Mouse (Mus musculus): ENCODE results near the gene Cnn2.
"Not testable (repeated sequence)": the region's sequence is repeated elsewhere in the genome, so short reads cannot be mapped to it uniquely, and the experiment has no call there.

Cnn2 gene

DNA sequence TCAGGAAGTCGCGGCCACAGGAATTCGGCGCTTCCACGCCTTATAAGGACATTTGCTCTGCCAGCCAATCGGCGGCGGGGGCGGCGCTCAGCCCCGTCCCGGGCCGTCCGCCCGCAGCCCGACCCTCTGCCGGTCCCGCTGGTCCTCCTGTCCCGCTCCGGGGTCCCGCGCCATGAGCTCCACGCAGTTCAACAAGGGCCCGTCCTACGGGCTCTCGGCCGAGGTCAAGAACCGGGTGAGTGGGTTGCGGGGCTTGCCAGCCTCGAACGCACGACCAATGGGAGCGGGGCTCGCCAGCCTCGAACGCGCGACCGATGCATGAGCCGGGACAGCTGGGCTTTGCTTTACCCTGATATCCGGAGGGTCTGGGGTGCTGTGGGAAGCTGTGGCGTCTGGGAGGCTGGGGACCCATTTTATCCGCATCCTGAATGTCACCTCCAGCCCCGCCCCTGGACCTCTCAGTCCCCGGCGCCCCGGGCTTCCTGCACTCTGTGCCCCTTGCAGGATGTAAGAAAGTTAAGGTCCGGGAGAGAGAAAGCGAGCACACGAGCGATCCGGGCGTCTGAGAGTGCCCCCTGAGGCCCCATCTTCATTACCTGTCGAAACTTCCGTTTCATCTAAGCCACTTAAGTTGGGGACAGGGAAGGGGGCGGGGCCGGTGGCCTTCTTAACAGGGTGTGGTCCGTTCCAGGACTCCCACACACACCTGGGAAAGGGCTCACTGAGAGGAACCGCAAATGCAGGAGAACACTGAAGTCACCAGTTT is at the start of gene Cnn2:
Gene Cnn2, plus strand, starts transcription at position 79 of the 766 bp plus-strand sequence.
- no peak for DNase-seq (ENCODE audit: low spot score in 2 of 2)

GRCm38 (mm10) chr10:79940749-79941148 is 47.6 kb upstream of the Cnn2 start:
- DNase-seq (ENCODE audit: low spot score in 2 of 2), result no peak

DNA sequence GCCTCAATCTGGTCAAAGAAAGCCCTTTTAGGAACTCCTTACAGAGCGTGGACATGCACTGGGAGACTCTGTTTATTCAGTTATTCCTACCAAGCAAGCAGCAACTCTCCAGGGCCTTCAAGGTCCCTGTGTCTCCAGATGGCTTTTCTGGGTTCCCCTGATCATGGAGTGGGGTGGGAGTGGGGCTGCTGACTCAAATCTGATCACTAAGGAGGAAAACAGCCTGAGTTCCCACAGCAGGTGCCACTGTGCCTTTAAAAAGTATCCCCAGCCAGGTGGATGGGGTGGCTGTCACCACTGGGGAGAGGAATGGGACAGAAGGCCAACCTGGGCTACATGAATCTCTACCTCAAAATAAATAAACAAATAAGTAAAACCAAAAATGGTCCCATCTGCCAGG is 45.4 kb upstream of the Cnn2 start:
- no peak for DNase-seq (ENCODE audit: low spot score in 2 of 2)

- DNase-seq (ENCODE audit: low spot score in 2 of 2), result no peak
These were observed 44.9 kb upstream of the Cnn2 start for GRCm38 (mm10) chr10:79943471-79943901.

DNA sequence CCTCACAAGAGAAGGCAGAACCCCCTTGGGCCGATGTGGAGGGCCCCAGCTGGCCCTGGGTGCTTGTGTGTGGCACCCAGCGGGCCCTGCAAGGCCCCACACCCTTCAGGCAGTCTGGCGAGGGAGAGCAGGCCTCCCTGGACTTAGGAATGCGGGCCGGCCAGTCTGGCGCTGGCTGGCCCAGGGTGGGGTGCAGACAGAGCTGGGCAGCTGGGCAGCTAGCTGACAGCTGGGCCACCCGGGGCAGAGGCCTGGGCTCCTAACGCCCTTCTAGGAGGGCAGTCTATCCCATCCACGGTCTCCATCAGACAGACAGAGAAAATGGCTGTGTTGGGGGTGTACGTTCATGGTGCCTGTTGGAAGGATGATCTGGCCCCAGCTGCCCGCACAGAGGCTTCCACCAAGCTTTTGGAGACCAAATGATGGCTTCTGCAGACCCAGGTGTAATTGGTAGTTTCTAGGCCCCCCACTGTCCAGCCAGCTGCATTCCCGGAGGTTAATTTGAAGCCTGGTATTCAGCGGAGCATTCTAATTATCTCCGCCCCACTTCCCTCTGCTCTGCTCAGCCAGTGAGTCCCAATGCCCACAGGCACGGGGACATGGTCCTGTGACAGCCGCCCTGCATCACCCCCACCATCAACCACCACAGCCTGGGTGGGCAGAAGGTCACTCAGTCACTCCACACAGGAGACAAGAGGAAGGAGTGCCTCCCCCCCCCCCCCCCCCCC is 42.7 kb upstream of the Cnn2 start:
- DNase-seq (ENCODE audit: low spot score in 2 of 2), result no peak

DNA sequence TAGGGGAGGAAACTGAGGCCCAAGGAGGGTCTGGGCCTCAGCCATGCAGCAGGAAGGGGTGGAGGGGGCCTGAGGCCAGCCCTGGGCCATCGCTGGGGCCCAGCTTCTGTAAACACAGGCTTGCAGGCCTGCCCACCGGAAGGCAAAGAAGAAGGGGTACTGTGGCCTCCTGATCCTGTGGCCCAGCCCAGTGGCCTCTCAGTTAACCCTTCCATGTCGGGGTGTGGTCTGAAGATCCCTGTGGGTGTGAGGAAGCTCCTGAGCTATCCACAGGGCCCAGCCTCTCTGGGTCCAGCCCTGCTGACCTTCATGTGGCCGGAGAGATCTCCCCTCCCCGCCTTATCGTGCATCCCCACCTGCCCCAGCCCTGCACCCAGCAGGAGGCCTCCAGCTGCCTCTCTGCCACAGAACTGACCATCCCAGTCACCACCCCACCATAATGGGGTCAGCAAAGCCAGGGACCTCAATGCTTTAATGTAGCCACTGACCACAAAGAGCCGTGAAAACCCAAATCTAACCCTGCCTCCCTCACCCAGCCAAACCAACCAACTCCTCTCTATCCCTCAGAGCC is 41.5 kb upstream of the Cnn2 start:
- no peak for DNase-seq (ENCODE audit: low spot score in 2 of 2)

GRCm38 (mm10) chr10:79947502-79947901 is 40.9 kb upstream of the Cnn2 start:
- no peak for DNase-seq (ENCODE audit: low spot score in 2 of 2)

GRCm38 (mm10) chr10:79949873-79950272 is 38.5 kb upstream of the Cnn2 start:
- DNase-seq (ENCODE audit: low spot score in 2 of 2), result no peak

GRCm38 (mm10) chr10:79950661-79951060 is 37.7 kb upstream of the Cnn2 start:
- no peak for DNase-seq (ENCODE audit: low spot score in 2 of 2)

GRCm38 (mm10) chr10:79953946-79954345 is 34.4 kb upstream of the Cnn2 start:
- no peak for DNase-seq (ENCODE audit: low spot score in 2 of 2)

DNA sequence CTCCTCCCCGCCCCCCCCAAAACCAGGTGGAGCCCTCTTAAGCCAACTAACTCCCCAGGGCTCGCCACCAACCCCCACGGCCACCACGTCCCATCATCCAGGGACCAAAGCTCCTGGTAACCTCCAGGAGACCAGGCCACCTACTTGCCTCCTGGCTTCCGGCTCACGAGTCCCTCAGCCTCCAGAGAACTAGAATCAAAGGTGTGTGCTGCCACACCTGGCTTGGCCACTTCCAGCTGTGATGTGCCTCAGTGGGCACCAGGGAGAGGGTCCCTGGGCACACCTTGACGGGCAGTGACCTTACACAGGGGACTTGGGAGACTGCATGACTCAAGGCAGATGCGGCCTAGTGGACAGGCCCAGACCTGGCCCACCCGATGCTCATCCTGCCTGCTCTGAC is 32.7 kb upstream of the Cnn2 start:
- DNase-seq (ENCODE audit: low spot score in 2 of 2), result no peak

DNA sequence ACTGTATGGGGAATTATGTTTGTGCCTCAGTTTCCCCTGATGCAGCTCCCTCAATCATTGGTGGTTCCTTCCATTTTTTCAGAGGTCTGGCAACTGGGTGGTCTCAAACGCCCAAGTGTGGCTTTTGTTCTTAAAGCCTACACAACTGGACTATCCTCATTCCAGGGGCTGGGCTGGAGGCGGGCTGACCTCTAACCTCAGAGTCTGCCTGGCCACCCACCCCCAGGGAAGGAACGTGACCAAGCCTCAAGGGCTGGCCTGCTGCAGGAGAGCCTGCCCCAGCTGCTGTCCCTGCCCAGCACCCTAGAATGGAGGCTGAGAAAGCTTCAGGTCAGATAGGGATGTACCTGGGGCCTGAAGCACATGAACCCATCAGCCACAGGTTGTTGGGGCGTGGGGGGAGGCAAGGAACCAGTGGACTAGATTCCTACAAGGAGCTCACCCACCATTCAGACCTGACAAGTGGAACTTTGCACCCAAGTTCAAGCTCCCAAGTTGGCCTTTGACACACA is 31.7 kb upstream of the Cnn2 start:
- DNase-seq (ENCODE audit: low spot score in 2 of 2), result no peak

DNA sequence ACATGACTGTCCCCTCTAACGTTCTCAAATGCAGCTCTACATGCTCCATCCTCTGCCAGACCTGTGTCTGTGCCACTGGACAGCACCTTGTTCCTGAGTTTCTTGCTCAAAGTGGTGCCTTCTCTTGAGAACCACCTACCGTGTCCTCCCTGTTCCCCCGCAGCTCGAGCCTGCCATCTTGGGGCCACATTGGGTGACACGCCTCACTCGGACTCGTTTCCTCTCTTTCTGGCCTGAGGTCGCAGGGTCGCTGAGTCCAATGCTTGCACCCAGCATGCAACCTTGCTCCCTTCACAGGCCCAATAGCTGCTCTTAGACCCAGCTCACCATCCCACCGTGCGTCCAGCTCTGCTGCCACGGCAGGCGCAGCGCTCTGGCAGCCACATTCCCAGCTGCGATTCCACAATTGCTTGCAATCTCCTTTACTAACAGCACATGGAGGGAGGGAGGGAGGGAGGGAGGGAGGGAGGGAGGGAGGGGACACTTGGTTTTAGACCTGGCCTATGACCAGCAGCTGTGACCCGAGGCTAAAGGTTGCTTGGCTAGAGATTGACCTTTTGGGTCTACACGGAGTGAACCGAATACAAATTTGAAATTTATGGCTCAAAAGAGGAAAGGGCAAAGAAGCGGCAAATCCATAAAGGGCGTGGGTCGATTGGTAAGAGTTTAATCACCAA is 30.1 kb upstream of the Cnn2 start:
- peak; percentile 70 to 81 for DNase-seq (ENCODE audit: low spot score in 2 of 2)

DNA sequence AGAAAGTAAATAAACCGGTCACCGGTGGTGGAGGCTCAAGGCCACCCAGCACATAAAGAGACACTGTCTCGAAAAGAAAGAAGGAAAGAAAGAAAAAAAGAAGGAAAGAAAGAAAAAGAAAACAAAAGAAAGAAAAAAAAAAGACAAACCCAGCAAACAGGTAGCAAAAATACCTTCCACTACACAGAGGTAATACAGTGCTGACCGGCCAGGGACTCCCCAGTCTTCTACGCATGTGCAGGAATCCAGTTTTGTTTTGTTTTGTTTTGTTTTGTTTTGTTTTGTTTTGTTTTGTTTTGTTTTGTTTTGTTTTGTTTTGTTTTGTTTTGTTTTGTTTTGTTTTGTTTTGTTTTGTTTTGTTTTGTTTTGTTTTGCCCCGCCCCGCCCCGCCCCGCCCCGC is 29.0 kb upstream of the Cnn2 start:
- DNase-seq (ENCODE audit: low spot score in 2 of 2), result not testable (repeated sequence)

DNA sequence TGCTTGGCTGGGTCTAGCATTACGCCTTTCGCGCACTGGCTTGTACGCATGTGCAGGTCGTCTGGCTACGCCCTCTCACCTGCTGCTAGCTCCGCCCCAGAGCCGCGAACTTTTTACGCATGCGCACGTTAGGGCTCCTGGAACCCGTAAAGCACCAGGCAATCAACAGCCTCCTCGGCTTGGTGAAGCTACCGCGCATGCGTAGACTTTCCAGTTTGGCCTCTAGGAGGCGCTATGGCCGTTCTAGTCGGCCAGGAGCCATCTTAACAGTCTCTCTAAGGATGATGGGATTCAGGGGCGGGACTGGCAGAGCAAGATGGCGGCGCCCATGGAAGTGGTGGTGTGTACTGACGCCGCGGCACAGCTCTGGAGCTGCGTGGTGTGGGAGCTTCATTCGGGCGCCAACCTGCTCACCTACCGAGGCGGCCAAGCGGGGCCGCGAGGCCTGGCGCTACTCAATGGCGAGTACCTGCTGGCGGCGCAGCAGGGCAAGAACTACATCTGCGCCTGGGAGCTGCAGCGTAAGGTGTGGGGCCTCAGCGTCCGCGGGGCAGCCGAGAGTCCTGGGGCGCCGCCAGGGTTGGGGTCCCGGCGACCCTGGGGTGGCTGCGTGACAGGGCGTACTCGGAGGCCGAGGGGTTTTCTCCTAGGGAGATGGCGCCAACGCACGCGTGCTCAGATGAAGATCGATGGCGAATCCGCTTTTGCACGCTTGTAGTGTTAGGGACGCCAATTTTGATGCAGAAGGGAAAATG is 28.4 kb upstream of the Cnn2 start, which contains the start of gene Wdr18:
Gene Wdr18, plus strand, starts transcription at position 306 of the 755 bp plus-strand sequence.
- DNase-seq (ENCODE audit: low spot score in 2 of 2), result peak; percentile 98 to 99

DNA sequence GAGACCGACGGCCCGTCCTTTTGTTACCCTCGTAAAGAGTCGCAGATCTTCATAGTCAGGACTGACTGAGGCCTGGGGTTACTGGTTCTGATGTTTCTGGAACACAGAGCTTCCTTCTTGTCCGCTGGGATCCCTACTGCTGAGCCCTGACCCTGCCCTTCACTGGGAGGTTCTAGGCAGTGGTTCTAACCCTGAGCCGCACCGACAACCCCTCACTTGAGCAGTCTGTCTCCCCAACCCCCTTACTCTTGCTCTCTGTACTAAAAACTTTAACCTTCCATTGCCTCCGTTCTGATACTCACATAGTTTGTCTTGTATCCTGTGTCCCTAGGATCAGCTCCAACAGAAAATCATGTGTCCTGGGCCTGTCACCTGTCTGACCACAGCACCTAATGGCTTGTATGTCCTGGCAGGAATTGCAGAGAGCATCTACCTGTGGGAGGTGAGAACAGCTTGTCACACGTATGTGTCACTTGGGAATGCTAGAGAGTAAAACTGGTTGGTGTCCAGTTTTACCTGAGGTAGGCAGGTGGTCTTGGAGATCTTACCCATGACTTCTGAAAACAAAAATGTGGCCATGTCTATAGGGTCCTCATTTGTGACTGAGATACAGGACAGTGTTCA is 27.6 kb upstream of the Cnn2 start:
- DNase-seq (ENCODE audit: low spot score in 2 of 2), result no peak

DNA sequence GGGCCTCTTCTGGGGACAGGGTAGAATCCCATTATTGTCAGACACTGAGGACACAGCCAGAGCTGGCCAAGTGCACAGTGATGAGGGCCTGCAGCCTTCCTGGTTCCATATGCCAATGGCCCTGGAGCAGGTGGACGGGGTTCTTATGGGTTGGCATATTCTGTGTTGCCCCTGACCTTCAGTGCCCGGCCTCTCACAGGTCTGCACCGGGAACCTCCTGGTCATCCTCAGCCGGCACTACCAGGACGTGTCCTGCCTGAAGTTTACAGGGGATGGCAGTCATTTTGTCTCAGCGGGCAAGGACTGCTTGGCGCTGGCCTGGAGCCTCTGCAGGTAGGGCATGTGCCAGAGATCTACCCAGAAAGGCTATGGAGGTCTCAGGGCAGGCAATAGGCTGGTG is 23.7 kb upstream of the Cnn2 start:
- DNase-seq (ENCODE audit: low spot score in 2 of 2), result no peak

DNA sequence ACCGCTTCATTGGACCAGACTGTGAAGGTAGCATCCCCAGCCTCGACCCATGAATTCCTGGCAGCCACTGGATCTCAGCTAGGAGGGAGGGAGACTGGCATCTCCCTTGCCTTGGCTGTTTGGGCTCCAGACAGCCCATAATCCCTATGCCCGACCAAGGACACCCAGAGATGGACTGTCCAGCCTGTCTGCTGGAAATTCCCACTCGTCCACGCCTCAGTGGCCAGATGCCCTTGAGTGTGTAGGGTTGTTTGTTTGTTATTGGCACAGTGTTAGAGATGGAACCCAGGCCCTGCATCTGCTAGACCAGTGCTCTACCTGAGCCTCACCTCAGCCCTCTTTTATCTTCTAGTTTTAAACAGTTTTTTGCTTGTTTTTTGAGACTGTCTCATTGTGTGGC is 23.1 kb upstream of the Cnn2 start:
- DNase-seq (ENCODE audit: low spot score in 2 of 2), result no peak

- DNase-seq (ENCODE audit: low spot score in 2 of 2), result no peak
These were observed 21.4 kb upstream of the Cnn2 start for GRCm38 (mm10) chr10:79966886-79967400.

DNA sequence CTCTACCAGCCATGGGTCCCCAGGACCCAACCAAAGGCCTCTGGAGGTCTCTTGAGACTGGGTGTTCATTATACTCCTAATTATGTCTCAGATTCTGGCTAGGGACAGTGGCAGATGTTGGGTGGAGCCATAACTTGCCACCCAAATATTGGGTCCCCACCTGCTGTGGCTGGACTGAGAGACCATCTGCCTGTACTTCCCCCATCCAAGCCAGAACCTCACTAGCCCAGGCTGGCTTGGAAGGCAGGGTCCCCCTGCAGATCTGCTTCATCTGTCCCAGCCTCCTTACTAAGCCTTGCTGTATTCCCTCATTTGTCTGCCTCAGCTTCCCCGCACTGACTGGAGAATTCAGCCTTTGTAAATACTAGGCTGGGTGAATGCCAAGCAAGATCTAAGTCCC is 20.2 kb upstream of the Cnn2 start:
- DNase-seq (ENCODE audit: low spot score in 2 of 2), result no peak
